Mouse (Mus musculus) left cerebral cortex, adult 11 months (tissue): ENCODE measurements around the gene Zfp9.

ENCODE experiments used
- DNase-seq: peaks from one replicate; pipeline ENCODE4 v3.0.0; 2022; ENCODE audit warnings: low spot score

Zfp9 gene

DNA sequence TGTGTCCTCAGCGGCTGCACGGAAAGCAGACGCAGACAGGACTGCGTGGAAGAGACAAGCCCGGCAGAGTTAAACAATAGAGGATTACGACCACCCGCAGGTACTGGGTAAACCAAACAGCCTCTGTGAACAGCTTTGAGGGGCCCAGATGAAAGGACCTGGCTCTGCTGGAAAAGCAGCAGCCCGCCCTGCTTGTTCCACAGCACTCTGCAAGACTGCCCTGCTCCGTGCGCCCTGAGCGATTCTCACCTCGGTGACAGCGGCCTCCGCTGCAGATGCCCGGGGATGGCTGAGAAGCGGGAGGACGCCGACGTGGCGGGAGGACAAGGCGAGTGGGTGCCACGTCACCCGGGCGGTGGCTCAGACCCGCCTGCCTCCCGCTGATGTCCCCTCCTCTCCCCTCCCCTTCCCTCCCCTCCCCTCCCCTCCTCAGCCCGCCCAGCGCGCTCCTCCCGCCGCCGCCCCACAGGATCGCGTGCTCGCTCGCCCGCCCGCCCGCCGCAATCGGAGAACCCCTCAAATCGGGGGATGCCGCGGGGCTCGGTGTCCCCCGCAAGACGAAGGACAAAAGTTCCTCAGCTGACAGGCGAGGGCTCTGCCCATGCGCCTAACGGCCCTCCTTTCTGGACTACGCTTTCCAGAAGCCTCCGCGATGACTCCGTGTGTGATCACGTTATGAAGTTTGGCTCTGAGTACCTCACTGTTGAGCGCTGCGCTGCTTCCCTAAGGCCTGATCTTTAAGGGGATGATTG is at the start of gene Zfp9:
Zfp9 (minus strand) TSS at position 364 of the 752 bp plus-strand sequence.
- DNase-seq, result peak; percentile 76

DNA sequence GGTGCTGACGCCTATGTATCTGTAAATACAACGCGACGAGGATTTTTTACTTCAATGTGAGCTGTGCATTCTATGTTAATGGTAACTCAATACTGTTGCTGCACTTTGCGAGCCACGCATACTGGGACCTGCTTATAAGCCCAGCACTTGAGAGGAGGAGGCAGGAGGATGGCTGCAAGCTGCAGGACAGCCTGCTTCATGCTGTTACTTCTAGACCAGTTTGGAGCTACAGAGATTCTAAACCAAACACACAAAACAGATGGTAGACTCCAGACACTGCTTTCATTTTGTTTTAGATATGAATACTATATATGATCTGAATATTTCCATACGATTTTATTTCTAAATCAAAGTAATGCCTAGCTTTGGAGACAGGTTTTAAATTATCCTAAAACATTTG is 41.5 kb upstream of the Zfp9 start:
- DNase-seq, result no peak

DNA sequence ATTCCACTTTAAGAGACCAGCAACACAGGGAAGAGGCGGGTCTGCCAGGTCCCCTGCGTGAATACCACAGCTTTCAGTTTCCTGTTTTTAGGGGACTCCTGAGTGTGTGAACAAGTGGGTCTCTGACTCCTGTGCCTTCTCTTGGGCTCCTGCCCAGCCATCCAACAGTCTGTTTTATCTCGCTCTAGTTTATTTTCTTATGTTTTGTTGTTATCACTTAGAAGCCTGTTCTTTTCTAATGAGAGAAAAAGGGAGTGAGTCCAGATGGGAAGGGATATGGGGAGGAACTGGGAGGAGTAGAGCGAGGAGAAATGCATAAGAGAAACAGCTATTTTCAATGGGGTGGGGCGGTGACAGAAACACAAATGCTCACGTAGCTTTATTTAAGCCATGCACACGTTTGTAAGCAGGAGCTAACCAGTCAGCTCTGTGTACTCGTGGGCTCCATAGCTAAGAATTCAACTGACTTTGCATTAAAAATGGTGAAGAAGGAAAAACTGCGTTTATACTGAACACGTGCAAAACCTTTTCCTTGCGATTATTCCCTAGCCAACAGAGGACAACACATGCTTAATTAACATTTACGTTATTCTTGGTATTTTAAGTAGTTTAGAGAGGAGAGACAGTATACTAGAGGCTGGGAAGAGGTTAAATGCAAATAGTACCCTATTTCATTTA is 34.4 kb upstream of the Zfp9 start:
- no peak for DNase-seq

DNA sequence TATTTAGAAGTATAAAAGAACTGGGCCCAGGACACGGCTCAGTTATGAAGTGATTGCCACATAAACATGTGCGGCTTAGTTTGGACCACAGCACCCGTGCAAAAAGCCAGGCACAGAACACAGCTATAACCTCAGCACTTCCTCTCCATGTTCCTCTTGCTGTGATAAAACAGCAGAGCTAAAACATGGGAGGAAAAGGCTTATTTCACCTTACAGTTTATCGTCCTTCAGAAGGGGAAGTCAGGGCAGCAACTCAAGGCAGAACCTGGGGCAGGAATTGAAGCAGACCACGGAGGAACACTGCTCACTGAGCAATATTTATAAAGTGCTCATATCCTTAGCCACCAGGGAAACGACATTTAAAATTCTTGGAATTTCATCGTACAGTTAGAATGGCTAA is 19.9 kb upstream of the Zfp9 start:
- DNase-seq, result no peak

DNA sequence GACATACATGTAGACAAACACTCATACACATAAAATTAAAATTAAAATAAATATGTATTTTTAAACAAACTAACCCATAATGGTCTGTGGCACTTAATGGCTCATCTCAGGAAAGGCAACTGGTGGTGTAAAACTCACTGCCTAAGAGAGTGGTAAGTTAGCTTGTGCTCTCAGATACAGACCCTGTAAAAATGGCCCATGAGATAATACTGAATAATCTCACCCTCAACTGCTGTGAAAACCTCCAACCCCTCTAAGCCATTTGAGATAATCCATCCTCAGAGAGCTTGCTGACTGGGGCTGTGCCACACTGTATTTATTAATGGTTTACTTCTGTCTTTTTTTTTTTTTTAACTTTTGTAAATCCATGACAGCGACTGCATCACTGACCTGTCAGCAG is 3.0 kb upstream of the Zfp9 start:
- DNase-seq, result no peak

DNA sequence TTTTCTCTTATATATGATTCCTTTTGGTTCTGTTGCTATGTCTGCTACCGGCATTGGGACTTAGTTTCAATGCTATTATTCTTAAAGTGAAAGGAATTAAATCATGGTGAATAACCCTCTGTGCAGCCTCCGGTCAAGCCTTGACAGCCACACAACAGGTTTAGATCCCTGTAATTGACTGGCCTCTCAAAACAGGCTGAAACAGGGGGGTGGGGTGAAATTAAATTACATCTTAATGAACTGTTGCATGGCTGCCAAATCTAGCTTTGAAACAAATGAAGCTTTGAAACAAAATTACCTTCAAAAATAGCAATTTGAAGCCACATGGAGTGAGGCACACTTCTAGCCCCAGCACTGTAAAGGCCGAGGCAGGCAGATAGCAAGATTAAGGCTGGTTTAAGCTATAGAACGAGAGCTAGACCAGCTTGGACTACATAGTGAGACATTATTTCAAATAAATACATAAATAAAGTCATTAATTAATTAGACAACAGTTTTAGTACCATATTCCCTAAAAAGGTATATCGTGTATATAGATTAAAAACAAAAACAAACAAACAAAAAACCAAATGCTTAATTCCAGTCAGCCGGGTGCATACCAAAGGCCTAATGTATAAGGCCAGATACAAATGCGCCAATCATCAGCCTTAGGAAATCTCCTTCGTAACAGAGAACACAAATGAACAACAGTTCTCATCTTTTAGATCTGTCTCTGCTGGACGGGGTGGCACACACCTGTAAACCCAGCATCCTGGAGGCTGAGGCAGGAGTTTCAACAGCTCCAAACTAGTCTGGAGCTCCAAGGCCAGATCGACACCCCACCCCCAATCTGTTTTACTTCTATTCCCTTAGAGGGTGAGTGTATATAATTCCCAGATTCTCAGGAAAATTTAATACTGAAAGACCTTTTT is 990 bp downstream of the Zfp9 start:
- no peak for DNase-seq

DNA sequence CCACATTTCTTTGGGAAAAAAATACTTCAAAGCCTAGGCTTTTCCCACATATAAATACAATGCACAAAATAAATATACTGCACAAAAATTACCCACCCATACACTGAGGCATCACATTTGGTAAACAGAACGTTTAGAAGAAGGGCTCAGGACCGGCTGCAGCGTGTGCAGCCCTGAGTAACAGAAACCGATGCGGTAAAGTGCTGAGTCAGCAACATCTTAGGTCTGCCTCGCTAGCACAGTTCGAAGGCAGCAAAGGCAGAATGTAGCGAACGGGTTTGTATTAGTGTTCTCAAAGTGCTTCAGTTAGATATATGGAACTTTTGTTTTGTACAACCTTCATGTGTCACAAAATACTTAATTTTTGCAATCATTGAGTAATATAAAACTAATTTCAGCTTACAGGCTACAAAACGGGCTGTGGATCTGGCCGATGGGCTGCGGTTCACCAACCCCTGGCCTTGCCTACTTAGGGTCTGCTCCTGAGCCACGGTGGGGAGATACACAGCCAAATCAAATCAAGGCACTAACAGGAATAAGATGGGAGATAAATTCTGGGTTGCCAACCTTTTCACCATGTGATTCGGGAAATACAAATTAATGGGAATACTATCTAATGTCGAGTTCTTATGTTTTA is 16.9 kb downstream of the Zfp9 start:
- no peak for DNase-seq

DNA sequence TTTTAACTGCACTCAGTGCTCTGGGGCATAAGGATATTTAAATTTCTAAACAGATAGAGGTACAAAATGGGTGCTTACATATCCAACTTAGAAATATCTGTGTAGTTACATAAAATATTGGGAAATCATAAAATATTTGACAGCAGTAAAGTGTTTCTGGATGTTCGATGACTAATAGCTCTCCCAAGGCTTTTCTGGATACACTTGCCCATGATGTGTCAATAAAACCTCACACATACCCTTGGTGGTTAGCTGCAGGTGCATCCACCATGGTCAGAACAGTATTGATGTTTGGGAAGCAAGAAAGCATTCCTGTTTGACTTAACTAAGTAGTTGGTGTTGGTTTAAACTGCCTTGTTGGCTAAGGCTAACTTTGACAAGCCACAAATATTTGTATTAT is 21.4 kb downstream of the Zfp9 start:
- no peak for DNase-seq

DNA sequence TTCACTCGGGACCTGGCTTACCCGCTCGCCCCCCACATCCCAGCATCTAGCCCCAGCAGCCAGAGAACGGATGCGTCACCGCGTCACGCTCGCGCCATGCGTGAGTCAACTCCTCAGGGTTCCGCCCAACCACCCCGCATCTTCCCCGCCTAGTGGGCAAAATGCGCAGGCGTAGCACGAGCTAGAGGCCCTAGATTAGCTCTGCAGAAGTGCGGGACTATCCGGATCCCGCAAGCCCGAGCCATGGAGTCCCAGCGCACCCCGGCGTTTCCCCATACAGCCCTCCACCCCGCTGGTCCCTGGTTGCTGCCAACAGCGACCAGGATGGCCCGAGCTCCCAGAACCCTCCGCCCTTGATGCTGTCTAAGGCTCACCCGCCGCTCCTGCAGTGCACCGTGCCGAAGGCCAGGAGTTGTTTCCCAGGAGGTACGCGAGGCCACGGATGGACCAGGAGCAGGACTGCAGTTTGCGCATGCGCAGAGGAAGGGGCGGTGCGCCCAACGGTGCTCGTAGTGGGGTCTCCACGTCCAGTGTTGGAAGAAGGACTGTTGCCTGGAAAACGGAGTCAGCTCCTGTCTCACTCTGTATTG is 24.0 kb downstream of the Zfp9 start, which contains the start of gene Zfp248:
Zfp248 (minus strand) TSS at position 487 of the 590 bp plus-strand sequence.
- peak; percentile 86 for DNase-seq

- DNase-seq, result no peak
These were observed 24.7 kb downstream of the Zfp9 start for GRCm38 (mm10) chr6:118454452-118454851.

DNA sequence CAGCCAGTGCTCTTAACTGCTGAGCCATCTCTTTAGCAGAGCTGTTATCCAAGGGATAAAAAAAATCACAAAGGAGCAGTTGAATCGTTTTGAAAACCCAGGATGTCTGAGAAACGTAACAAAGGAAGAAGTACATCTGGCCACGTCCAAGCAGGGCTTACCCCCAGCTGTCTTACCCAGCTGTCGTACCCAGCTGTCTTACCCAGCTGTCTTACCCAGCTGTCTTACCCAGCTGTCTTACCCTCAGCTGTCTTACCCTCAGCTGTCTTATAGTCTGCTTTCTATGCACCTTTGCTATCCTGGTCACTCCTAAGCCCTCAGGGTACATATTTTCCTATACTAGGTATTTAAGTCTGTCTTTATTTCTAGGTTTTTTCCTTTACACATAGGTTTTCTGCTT is 47.6 kb downstream of the Zfp9 start:
- DNase-seq, result no peak

DNA sequence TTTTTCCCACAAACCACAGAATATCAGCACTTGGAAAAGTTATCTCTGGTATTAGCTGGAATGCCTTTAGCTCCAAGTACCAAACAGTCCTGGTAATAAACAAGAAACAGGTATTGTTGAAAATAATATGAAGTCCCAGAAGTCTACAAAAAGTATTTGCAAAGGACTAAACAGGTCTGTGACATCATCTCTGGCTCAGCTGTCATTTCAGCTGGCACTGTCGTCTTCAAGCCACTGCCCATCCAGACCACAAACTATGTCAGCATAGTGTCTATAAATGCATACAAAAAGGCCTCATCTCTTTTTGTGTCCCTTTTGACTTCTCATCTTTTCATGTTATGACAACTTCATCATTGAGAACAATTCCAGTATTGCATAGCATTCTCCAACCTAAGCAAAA is 52.5 kb downstream of the Zfp9 start:
- DNase-seq, result no peak

DNA sequence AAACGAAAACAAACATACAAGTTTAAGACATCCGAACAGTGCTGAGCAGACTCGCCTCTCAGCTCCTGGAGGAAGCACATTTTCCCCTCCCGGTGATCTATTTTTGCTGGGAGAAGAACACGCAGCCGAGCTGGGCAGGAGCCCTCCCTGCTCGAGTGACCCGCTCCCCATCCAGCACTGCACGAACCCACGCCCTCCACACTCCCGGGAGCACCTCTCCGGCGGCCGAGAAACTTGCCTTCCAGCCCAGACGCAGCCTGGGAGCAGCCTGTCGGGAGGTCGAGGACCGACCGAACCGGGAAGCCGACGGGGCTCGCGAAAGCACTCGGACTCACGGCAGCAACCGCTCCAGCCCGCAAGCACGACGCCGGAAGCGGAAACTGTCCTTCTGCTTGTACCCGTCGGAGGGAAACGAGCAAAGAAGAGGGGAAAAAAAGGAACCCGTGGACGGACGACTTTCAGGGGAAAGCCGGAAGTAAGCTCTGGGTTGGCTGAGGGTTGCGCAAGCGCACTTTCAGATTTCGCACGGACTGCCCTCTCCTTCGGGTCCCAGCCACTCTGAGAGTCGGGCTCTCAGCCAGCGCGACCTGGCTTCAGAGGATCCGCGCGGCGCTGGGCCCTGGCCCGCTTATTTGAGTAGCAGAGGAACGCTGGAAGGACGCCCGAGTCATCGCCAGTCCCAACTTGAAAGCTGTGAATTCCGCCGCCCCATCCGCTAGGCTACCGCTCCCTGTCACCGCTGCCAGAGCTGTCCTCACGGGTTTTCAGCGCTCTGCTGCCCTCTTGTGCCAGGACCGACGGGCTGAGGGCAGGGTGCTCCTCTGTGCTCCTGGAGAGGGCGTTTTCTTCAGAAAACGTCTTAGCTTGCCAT is 59.8 kb downstream of the Zfp9 start, which contains the start of gene Bms1:
Bms1 (minus strand) TSS at position 425 of the 871 bp plus-strand sequence.
- DNase-seq, result peak; percentile 88
